Mouse (Mus musculus): ENCODE data around the gene Ptpru.

Gene Ptpru

GRCm38 (mm10) chr4:131837872-131838524 lies at the start of gene Ptpru:
Gene Ptpru (minus strand): TSS chr4:131838288.
- peak; percentile 82 for DNase-seq (ENCODE audit: low read depth, low spot score)

- no peak for DNase-seq (ENCODE audit: low read depth, low spot score)
These were observed 47.3 kb upstream of the Ptpru start for GRCm38 (mm10) chr4:131885376-131885775.

GRCm38 (mm10) chr4:131883571-131883970 lies 45.5 kb upstream of the Ptpru start:
- no peak for DNase-seq (ENCODE audit: low read depth, low spot score)

GRCm38 (mm10) chr4:131881306-131881705 lies 43.2 kb upstream of the Ptpru start:
- no peak for DNase-seq (ENCODE audit: low read depth, low spot score)

- DNase-seq (ENCODE audit: low read depth, low spot score), result no peak
These were observed 41.6 kb upstream of the Ptpru start for GRCm38 (mm10) chr4:131879692-131880091.

- no peak for DNase-seq (ENCODE audit: low read depth, low spot score)
These were observed 38.7 kb upstream of the Ptpru start for GRCm38 (mm10) chr4:131876836-131877235.

GRCm38 (mm10) chr4:131875242-131875641 lies 37.2 kb upstream of the Ptpru start:
- DNase-seq (ENCODE audit: low read depth, low spot score), result no peak

- DNase-seq (ENCODE audit: low read depth, low spot score), result no peak
These were observed 36.5 kb upstream of the Ptpru start for GRCm38 (mm10) chr4:131874567-131874966.

- no peak for DNase-seq (ENCODE audit: low read depth, low spot score)
These were observed 36.1 kb upstream of the Ptpru start for GRCm38 (mm10) chr4:131874169-131874536.

GRCm38 (mm10) chr4:131873293-131874168 lies 35.4 kb upstream of the Ptpru start, which contains the start of gene Srsf4:
Gene Srsf4 (plus strand): TSS chr4:131873617.
- peak; percentile 96 for DNase-seq (ENCODE audit: low read depth, low spot score)

- DNase-seq (ENCODE audit: low read depth, low spot score), result no peak
These were observed 34.7 kb upstream of the Ptpru start for GRCm38 (mm10) chr4:131872672-131873292.

- DNase-seq (ENCODE audit: low read depth, low spot score), result no peak
These were observed 23.3 kb upstream of the Ptpru start for GRCm38 (mm10) chr4:131861341-131861739.

- peak; percentile 76 for DNase-seq (ENCODE audit: low read depth, low spot score)
These were observed 22.6 kb upstream of the Ptpru start for GRCm38 (mm10) chr4:131860492-131861340.

- no peak for DNase-seq (ENCODE audit: low read depth, low spot score)
These were observed 16.9 kb upstream of the Ptpru start for GRCm38 (mm10) chr4:131854950-131855349.

- DNase-seq (ENCODE audit: low read depth, low spot score), result no peak
These were observed 12.0 kb upstream of the Ptpru start for GRCm38 (mm10) chr4:131849986-131850638.

GRCm38 (mm10) chr4:131848082-131848481 lies 10.0 kb upstream of the Ptpru start:
- DNase-seq (ENCODE audit: low read depth, low spot score), result peak; percentile 48

GRCm38 (mm10) chr4:131845991-131846778 lies 8.1 kb upstream of the Ptpru start:
- DNase-seq (ENCODE audit: low read depth, low spot score), result no peak

GRCm38 (mm10) chr4:131843290-131843743 lies 5.2 kb upstream of the Ptpru start, which contains the start of gene Mecr:
Gene Mecr (plus strand): TSS chr4:131843470.
- DNase-seq (ENCODE audit: low read depth, low spot score), result peak; percentile 92

GRCm38 (mm10) chr4:131836891-131837491 lies 1.1 kb downstream of the Ptpru start:
- DNase-seq (ENCODE audit: low read depth, low spot score), result no peak

All from forelimb bud, embryonic 11.5 days (tissue).